Mouse (Mus musculus): Measurements from ENCODE around the gene Epb42.

DNA sequence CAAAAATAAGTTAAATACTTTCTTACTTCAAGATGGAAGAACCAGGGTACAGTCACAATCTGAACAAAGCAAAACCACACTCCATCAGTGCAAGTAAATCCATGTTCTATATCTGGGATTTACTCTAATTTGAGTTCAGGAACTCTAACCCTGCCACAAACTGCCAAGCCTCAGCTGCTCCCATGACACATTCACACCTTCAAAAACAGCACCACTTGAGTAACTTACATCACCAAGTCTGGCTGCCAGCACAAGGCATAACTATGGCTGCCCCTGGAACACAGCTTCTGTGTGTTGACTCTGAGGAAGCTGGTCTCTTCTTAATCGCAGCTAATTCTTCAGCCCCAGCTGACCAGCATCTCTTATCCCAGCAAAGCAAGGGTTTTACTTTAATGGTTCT, 19.7 kb downstream of the Epb42 start:
- TF ChIP-seq POLR2A (IDR thresholded peaks at IDR 0.05; ENCODE audit: borderline replicate concordance, insufficient read depth, low read length) (no peak), CTCF (IDR thresholded peaks at IDR 0.05; ENCODE audit: borderline replicate concordance, insufficient read depth, low read depth, low read length) (no peak)
